Mouse (Mus musculus) lung, embryonic 15.5 days (tissue): Measurements from ENCODE around the gene Usp45. TPM values are rescaled to one million over a fixed set of nuclear protein-coding genes. Genes with fewer than 3 reads are reported as not detected.

Experiments
- ATAC-seq: fragments of 200-750 bp; cut with Nextera tagmentation; 2 replicates; pipeline ENCODE4 v1.8.0; 2017; ENCODE audit warnings: moderate number of reproducible peaks, borderline replicate concordance; ENCODE audit not compliant: low FRiP score, low TSS enrichment; ENCODE audit errors: extremely low read depth
- H3K27ac ChIP-seq: fragments of 300-500 bp; sonication (generic); 2 replicates; pipeline ENCODE4 v1.5.1; 2015; ENCODE audit warnings: moderate library complexity, mild to moderate bottlenecking, inconsistent platforms
- H3K27me3 ChIP-seq: fragments of 300-500 bp; sonication (generic); 2 replicates; pipeline ENCODE4 v1.6.1; 2015; ENCODE audit warnings: inconsistent platforms
- H3K36me3 ChIP-seq: fragments of 300-500 bp; sonication (generic); 2 replicates; pipeline ENCODE4 v1.6.1; 2015; ENCODE audit warnings: inconsistent platforms
- H3K4me1 ChIP-seq: fragments of 300-500 bp; sonication (generic); 2 replicates; pipeline ENCODE4 v1.6.1; 2015; ENCODE audit warnings: inconsistent platforms
- H3K4me2 ChIP-seq: fragments of 300-500 bp; sonication (generic); 2 replicates; pipeline ENCODE4 v1.6.1; 2015; ENCODE audit warnings: inconsistent platforms, mild to moderate bottlenecking, moderate library complexity
- H3K4me3 ChIP-seq: fragments of 300-500 bp; sonication (generic); 2 replicates; pipeline ENCODE4 v1.5.1; 2015; ENCODE audit warnings: mild to moderate bottlenecking, inconsistent platforms
- H3K9ac ChIP-seq: fragments of 300-500 bp; sonication (generic); 2 replicates; pipeline ENCODE4 v1.6.1; 2015; ENCODE audit warnings: inconsistent platforms
- H3K9me3 ChIP-seq: fragments of 300-500 bp; sonication (generic); 2 replicates; pipeline ENCODE4 v1.6.1; 2016; ENCODE audit warnings: inconsistent platforms
- whole genome bisulfite sequencing: fragments of 180-500 bp; shearing (Covaris S2); methylation state at CpG from one replicate; pipeline ENCODE4 v1.1.7; 2015; 5-methylcytosine and 5-hydroxymethylcytosine counted together
- polyA plus RNA-seq: library from polyadenylated mRNA; unstranded; fragments of >200 nt; fragmentation: Nextera tagmentation; extraction: Ambion mirVana; gene quantifications from 2 replicates; pipeline ENCODE4 v1.2.1, GENCODE M21; 2015

The Usp45 gene
- polyA plus RNA-seq, 1 experiment from 2014 or later = 8.8 TPM

DNA sequence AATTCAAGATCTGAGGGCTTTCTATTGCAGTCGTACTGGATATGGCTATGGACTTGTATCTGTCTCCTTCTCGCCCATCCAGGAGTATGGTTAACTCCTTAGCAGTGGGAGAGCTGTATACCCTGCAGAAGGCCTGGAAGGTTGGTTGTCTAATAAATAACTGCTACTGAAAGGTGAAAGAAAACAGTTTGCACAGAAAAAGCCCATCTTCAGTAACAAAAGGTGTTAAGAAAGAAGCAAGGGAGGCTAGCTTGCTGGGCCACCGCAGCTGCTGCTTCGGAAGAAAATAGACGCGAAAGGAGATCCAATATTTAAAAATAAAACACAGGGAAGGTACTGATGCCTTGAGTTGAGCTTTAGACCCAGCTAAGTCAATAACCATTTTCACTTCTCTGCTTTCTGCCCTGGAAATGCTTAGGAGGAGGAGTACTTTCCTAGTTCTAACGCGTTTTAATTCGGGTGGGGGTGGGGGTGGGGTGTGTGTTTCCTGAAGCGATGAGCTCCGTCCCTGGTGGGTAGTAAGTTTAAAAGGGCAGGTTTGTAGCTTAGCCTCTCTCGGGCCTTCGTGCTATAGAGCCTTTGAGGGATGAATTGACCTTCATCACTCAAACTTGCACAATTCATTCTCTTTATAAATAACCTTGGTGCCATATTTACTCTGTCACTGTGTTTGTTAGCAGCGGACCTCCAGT lies 639 bp upstream of the Usp45 start:
- peak overlapping the region; percentile 74 for H3K4me3 ChIP-seq
- no peak overlapping the region for H3K27ac ChIP-seq
- H3K36me3 ChIP-seq = no peaks in the 10 kb centered on the region
- peak overlapping the region; percentile 49 for H3K9ac ChIP-seq
- H3K27me3 ChIP-seq = no peaks in the 10 kb centered on the region
- H3K4me1 ChIP-seq = 0 out of 2 replicates have a peak, but pooled peaks cover 3% of the 10 kb centered on the region
- ATAC-seq = peak; percentile 37; the same call in 1 of the 2 replicates
- peak overlapping the region; percentile 85 for H3K4me2 ChIP-seq
- H3K9me3 ChIP-seq = no peaks in the 10 kb centered on the region
- WGBS = 23% methylated on average over 14 of the region's 14 CpGs

DNA sequence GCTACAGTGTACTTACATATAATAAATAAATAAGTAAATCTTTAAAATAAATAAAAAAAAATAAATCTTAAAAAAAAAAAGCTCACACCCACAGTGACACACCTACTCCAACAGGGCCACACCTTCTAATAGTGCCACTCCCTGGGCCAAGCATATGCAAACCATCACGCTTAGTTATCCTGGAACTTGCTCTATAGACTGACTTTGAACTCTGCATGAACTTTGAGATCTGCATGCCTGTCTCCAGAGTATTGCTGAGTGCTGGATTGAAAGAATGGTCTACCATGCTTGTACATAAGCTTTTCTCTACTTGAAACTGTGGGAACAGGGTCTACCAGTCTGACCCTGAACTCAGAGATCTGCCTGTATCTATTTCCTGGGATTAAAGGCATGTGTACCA lies 4.1 kb downstream of the Usp45 start:
- Histone ChIP-seq H3K9me3 (no peaks in the 10 kb centered on the region), H3K4me3 (no peak overlapping the region), H3K27ac (no peak overlapping the region), H3K4me2 (no peak overlapping the region), H3K27me3 (no peaks in the 10 kb centered on the region), H3K4me1 (peaks cover 6% of the 10 kb centered on the region; the same call in 1 of the 2 replicates), H3K36me3 (no peaks in the 10 kb centered on the region), H3K9ac (no peak overlapping the region)
- WGBS = 65% methylated on average over 1 of the region's 1 CpGs
- ATAC-seq = no peak

DNA sequence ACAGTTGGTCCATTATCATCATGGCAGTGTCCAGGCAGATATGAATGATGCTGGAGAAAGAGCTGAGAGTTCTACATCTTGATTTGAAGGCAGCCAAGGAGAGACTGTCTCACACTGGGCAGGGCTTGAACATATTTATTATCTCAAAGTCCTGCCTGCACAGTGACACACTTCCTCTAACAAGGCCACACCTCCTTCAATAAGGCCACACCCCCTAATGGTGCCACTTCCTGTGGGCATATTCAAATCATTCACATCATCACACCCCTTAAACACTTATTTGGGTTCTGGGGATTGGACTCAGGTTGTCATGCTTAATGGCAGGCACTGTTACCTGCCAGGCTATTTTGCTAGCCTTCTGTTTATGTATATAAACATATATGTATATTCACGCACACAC lies 5.3 kb downstream of the Usp45 start:
- H3K9me3 ChIP-seq = no peaks in the 10 kb centered on the region
- WGBS = 98% methylated on average over 1 of the region's 1 CpGs
- H3K4me3 ChIP-seq = no peak overlapping the region
- ATAC-seq = no peak
- no peak overlapping the region for H3K27ac ChIP-seq
- no peaks in the 10 kb centered on the region for H3K36me3 ChIP-seq
- peaks cover 5% of the 10 kb centered on the region; the same call in 1 of the 2 replicates for H3K4me1 ChIP-seq
- H3K27me3 ChIP-seq = no peaks in the 10 kb centered on the region
- H3K9ac ChIP-seq = no peak overlapping the region
- H3K4me2 ChIP-seq = no peak overlapping the region

DNA sequence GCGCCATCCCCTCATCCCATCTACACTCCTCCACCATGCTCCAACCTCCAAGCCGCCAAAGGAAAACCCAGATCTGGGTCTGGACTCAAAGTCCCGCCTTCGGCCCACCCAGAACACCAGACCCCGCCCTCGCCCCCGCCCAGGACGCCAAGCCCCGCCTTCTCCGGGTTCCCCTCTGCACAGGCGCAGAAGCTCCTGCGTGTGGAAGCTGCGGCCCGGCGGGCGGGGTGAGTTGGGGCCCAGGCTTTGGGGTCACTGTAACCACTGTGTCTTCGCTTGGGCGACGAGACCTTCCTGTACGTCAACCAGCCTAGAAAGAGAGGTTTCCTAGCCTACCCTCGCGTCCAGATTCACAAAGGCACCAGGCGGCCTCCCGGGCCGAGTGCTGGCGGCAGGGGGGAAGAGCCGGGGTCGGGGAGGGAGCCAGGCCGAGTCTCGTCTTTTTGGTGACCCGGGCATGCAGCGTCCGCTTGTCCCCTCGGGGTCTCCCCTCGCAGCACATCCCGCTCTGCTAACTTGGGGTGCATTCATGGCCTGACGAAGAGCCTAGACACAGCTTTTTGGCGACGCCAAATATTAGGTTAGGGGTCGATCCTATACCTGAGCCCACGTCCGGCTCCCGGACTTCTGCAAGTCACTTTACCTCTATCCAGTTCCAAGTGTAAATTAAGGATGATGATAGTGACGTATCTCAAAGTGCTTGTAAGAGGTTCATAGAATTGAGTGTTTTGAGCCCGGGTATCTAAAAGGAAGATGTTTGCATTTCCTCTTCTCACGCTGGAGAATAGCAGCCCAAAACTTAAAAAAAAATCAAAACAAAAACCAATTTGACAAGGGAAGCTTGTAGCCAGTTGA lies 9.4 kb downstream of the Usp45 start:
- H3K9ac ChIP-seq = peak overlapping the region; percentile 74

DNA sequence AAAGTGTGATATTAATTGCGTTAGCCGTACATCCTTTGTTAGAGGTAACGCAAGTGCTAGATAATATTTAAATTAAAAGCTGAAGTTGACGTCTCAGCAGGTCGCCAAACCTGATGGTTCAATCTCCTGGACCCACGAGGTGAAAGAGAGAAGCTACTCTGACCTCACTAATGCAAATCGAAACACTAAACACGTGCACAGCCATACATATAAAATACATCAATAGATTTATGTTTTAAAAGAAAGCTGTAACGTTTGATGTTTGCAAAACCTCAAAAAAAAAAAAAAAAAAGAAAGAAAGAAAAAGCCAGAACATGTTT lies 9.9 kb downstream of the Usp45 start:
- peak overlapping the region; percentile 68 for H3K4me2 ChIP-seq
- H3K4me1 ChIP-seq = peaks cover 8% of the 10 kb centered on the region; the same call in 1 of the 2 replicates
- H3K9me3 ChIP-seq = no peaks in the 10 kb centered on the region
- H3K27me3 ChIP-seq = no peaks in the 10 kb centered on the region
- WGBS = 5% methylated on average over 9 of the region's 9 CpGs
- H3K4me3 ChIP-seq = peak overlapping the region; percentile 77
- H3K9ac ChIP-seq = peak overlapping the region; percentile 74; the same call in 1 of the 2 replicates
- H3K36me3 ChIP-seq = peaks cover 12% of the 10 kb centered on the region
- no peak overlapping the region for H3K27ac ChIP-seq
- no peak for ATAC-seq

More for the DNA sequence above, 9.4 kb downstream of the Usp45 start:
- H3K36me3 ChIP-seq = peaks cover 6% of the 10 kb centered on the region
- peak; percentile 97 for ATAC-seq
- peak overlapping the region; percentile 77 for H3K4me3 ChIP-seq
- 0 out of 2 replicates have a peak overlapping the region, but pooled peaks have one; percentile 31 for H3K27ac ChIP-seq
- peaks cover 8% of the 10 kb centered on the region; the same call in 1 of the 2 replicates for H3K4me1 ChIP-seq
- no peaks in the 10 kb centered on the region for H3K27me3 ChIP-seq
- peak overlapping the region; percentile 68 for H3K4me2 ChIP-seq
- under 1% methylated on average over 46 of the region's 46 CpGs for WGBS
- no peaks in the 10 kb centered on the region for H3K9me3 ChIP-seq

DNA sequence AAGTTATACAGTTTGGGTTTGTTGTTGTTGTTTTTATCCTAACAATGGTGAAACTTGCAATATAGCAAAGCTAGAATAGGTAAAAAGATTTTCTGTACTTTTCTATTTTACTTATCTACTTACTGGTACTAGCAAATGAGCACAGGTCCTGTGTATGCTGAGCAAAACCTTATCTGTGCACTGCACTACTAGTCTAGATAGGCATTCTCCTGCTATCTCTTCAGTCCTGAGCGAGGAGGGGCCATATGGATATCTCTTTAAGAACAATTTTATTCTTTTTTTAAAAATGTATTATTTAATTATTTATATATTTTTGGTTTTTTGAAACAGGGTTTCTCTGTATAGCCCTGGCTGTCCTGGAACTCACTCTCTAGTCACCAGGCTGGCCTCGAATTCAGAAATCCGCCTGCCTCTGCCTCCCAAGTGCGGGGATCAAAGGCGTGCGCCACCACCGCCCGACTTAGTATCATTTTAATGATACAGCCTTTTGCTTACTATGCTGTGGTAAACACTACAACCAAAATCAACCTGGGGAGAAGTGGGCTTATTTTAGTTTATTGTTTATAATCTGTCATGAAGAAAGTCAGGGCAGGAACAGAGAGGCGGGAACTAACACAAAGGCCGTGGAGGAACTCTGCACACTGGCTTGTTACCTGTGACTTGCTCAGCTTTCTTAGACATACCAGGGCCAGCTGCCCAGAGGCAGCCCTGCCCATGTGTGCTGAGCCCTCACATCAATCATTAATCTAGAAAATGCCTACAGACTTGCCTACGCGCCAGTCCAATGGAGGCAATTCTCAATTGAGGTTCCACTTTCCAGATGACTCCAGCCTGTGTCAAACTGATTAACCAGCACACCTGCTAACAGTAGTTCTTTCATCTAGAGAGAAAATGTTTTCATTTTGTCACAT lies 14.1 kb downstream of the Usp45 start:
- Histone ChIP-seq H3K9me3 (no peaks in the 10 kb centered on the region), H3K27ac (no peak overlapping the region), H3K4me3 (no peak overlapping the region), H3K9ac (no peak overlapping the region), H3K27me3 (no peaks in the 10 kb centered on the region), H3K4me2 (no peak overlapping the region), H3K36me3 (peaks cover 42% of the 10 kb centered on the region), H3K4me1 (0 out of 2 replicates have a peak, but pooled peaks cover 5% of the 10 kb centered on the region)
- WGBS = 92% methylated on average over 12 of the region's 12 CpGs
- ATAC-seq = no peak

DNA sequence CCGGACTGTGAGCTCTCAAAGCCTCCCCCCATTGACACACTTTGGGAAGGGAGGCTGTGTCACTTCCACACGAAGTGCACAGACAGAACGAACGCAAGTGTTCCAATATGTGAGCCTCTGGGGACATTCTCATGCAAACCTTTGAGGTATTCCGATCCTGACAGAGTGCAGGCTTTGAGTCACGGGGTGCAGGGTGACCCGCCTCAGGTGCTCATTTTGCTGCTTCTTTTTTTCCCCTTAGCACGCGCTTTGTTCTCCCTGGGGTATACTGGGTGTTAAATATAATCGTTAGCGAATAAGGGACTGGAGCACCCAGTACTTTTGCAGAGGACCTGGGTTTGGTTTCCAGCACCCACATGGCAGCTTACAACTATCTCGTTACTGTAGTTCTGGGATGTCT lies 19.3 kb downstream of the Usp45 start:
- Histone ChIP-seq H3K4me3 (no peak overlapping the region), H3K36me3 (peaks cover 59% of the 10 kb centered on the region), H3K4me2 (no peak overlapping the region), H3K9me3 (no peaks in the 10 kb centered on the region), H3K27ac (no peak overlapping the region), H3K4me1 (no peaks in the 10 kb centered on the region), H3K9ac (no peak overlapping the region), H3K27me3 (no peaks in the 10 kb centered on the region)
- WGBS = 95% methylated on average over 12 of the region's 12 CpGs
- no peak for ATAC-seq

DNA sequence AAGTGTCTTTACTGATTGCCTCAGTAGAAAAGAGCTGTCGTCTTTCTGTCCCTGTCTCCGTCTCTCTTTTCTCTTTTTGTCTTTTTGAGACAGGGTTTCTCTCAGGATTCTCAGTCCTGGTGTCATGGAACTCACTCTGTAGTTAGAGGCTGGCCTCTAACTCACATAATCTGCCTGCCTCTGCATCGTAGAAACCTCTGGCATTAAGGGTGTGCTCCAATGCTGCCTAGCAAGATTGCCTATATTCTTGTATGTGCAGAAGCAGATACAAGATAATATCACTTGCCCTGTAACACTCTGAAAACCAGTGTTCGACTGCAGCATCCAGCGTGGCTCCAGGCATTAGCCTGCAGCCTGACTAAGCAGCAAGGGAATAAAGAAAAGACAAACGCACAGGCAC lies 21.9 kb downstream of the Usp45 start:
- no peak overlapping the region for H3K27ac ChIP-seq
- 86% methylated on average over 6 of the region's 6 CpGs for WGBS
- H3K9ac ChIP-seq = no peak overlapping the region
- no peak overlapping the region for H3K4me2 ChIP-seq
- no peak overlapping the region for H3K4me3 ChIP-seq
- no peaks in the 10 kb centered on the region for H3K4me1 ChIP-seq
- H3K27me3 ChIP-seq = no peaks in the 10 kb centered on the region
- no peaks in the 10 kb centered on the region for H3K9me3 ChIP-seq
- ATAC-seq = no peak
- H3K36me3 ChIP-seq = peaks cover 49% of the 10 kb centered on the region

DNA sequence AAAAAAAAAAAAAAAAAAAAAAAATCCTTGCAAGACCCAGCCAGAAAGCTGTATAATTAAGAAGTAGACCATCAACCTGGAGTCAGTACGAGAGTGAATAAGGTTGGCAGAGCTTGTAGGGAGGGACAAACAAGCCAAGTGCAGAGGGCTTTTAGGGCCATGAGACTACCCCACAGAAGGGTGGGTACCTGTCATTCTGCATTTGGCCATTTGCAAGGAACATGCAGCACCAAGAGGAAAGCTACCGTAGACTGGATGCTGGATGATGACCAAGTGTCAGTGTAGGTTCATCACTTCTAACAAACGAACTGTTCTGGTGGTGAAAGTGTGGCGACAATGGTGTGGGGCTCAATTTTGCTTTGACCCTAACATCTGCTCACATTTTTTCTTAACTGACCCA lies 22.9 kb downstream of the Usp45 start:
- Histone ChIP-seq H3K4me3 (no peak overlapping the region), H3K36me3 (peaks cover 40% of the 10 kb centered on the region), H3K27me3 (no peaks in the 10 kb centered on the region), H3K27ac (no peak overlapping the region), H3K4me2 (no peak overlapping the region), H3K9me3 (no peaks in the 10 kb centered on the region), H3K4me1 (no peaks in the 10 kb centered on the region), H3K9ac (no peak overlapping the region)
- 78% methylated on average over 4 of the region's 4 CpGs for WGBS
- ATAC-seq = no peak

DNA sequence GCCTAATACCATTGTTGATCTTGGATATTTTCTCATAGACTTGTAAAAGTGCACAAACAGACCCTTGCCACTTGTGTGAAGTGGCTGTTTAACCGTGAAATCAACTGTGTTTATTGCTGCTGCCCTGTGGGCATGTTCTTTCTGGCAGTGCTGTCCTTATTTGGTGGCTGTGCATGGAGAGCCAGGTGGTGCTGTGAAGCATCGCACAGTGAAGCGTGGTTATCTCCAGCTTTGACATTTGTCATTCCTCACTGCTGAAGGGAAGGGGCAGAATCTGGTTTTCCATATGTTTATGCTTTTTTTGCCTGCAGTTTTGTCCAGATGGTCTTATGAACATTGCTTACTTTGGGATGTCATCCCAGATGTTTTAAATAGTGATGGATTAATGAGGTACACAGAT lies 26.7 kb downstream of the Usp45 start:
- 36% methylated on average over 3 of the region's 3 CpGs for WGBS
- peaks cover 25% of the 10 kb centered on the region for H3K36me3 ChIP-seq
- ATAC-seq = no peak

DNA sequence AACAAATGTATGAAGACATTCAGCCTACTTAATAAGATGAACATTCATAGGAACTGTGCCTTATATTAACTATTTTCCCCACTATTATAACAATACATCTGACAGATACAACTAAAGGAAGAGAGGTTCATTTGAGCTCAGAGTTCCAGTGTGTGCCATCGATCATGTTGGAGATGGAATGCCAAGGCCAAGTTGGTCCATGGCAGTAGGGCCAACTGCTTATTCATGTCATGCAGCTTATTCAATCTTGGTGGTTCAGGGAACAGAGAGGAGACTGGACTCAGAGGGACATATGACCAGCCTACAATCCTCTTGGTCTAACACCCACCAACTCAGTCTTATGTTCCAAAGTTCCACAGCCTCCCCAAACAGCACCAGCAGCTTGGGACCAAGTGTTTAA lies 34.1 kb downstream of the Usp45 start:
- Histone ChIP-seq H3K4me3 (no peak overlapping the region), H3K4me2 (no peak overlapping the region), H3K9ac (no peak overlapping the region), H3K27me3 (no peaks in the 10 kb centered on the region), H3K27ac (no peak overlapping the region), H3K9me3 (no peaks in the 10 kb centered on the region), H3K36me3 (peaks cover 38% of the 10 kb centered on the region), H3K4me1 (no peaks in the 10 kb centered on the region)
- WGBS = 93% methylated on average over 1 of the region's 1 CpGs
- ATAC-seq = no peak

More for the DNA sequence above, 26.7 kb downstream of the Usp45 start:
- H3K9ac ChIP-seq = no peak overlapping the region
- H3K4me3 ChIP-seq = no peak overlapping the region
- H3K4me1 ChIP-seq = no peaks in the 10 kb centered on the region
- no peak overlapping the region for H3K27ac ChIP-seq
- no peak overlapping the region for H3K4me2 ChIP-seq
- no peaks in the 10 kb centered on the region for H3K9me3 ChIP-seq
- no peaks in the 10 kb centered on the region for H3K27me3 ChIP-seq
